Comparison of ENCODE assay signal across 8 mouse cellular contexts in genomic region chr9:62455210-62455969, GRCm38 (mm10).
A peak's percentile ranks its signal among the peaks of the same experiment; 100 is the strongest.
DNase-seq lines count a peak whose midpoint lies in the region; ATAC-seq and TF ChIP-seq lines count a peak whose summit lies in the region.

No protein-coding gene starts in this region.

- TF ChIP-seq POLR2A in lung, adult 2 months (IDR thresholded peaks at IDR 0.05; ENCODE audit: borderline replicate concordance, extremely low read depth, low read depth, low read length), result no peak
- no peak for TF ChIP-seq POLR2A in olfactory bulb, adult 2 months (IDR thresholded peaks at IDR 0.05; ENCODE audit: insufficient read depth, low read depth, low read length)

- no peaks in the 10 kb centered on the region for H3K36me3 ChIP-seq in lung, embryonic 15.5 days
- peaks cover 8% of the 10 kb centered on the region; the same call in 1 of the 2 replicates for H3K36me3 ChIP-seq in forebrain, embryonic 15.5 days
- no peaks in the 10 kb centered on the region for H3K36me3 ChIP-seq in kidney, postnatal 0 days (ENCODE audit: insufficient read depth, low read length)

- peak; percentile 23; the same call in 1 of the 2 replicates for ATAC-seq in lung, embryonic 15.5 days (ENCODE audit: borderline replicate concordance, extremely low read depth, low FRiP score, low TSS enrichment)
- no peak for ATAC-seq in forebrain, embryonic 15.5 days (replicated peaks)
- ATAC-seq in kidney, postnatal 0 days (replicated peaks; ENCODE audit: low FRiP score, low read depth), result no peak
- ATAC-seq in megakaryocyte, adult 5-6 weeks (ENCODE audit: poor library complexity, severe bottlenecking), result no peak
- no peak for ATAC-seq in monocyte, adult 5-6 weeks (replicated peaks; ENCODE audit: insufficient number of reproducible peaks, low FRiP score, low TSS enrichment, poor library complexity, severe bottlenecking)

- no peak overlapping the region for H3K9ac ChIP-seq in lung, embryonic 15.5 days
- no peak overlapping the region; the same call in 1 of the 2 replicates for H3K9ac ChIP-seq in forebrain, embryonic 15.5 days (replicated peaks)
- H3K9ac ChIP-seq in kidney, postnatal 0 days (ENCODE audit: low read depth, low read length), result no peak overlapping the region

- no peaks in the 10 kb centered on the region for H3K9me3 ChIP-seq in lung, embryonic 15.5 days
- no peaks in the 10 kb centered on the region for H3K9me3 ChIP-seq in forebrain, embryonic 15.5 days
- no peaks in the 10 kb centered on the region for H3K9me3 ChIP-seq in kidney, postnatal 0 days (replicated peaks; ENCODE audit: low read length)

- no peaks in the 10 kb centered on the region for H3K27me3 ChIP-seq in lung, embryonic 15.5 days
- no peaks in the 10 kb centered on the region for H3K27me3 ChIP-seq in forebrain, embryonic 15.5 days
- H3K27me3 ChIP-seq in kidney, postnatal 0 days (ENCODE audit: insufficient read depth, low read length), result no peaks in the 10 kb centered on the region

- H3K4me3 ChIP-seq in lung, embryonic 15.5 days, result no peak overlapping the region
- no peak overlapping the region for H3K4me3 ChIP-seq in lung, adult 2 months (replicated peaks; ENCODE audit: extremely low read depth, low read depth, low read length)
- H3K4me3 ChIP-seq in forebrain, embryonic 15.5 days, result no peak overlapping the region
- H3K4me3 ChIP-seq in kidney, postnatal 0 days (replicated peaks; ENCODE audit: low read depth, low read length), result no peak overlapping the region
- H3K4me3 ChIP-seq in olfactory bulb, adult 2 months (ENCODE audit: insufficient read depth, low read depth, low read length), result no peak overlapping the region

- H3K27ac ChIP-seq in lung, embryonic 15.5 days, result peak overlapping the region; percentile 88
- H3K27ac ChIP-seq in forebrain, embryonic 15.5 days (replicated peaks), result peak overlapping the region; percentile 64
- peak overlapping the region; percentile 74 for H3K27ac ChIP-seq in kidney, postnatal 0 days
- 0 out of 2 replicates have a peak overlapping the region, but pooled peaks have one; percentile 5 for H3K27ac ChIP-seq in olfactory bulb, adult 2 months (ENCODE audit: insufficient read depth, low read depth, low read length)

- WGBS in lung, embryonic 15.5 days, result 27% methylated on average over 8 of the region's 8 CpGs
- 36% methylated on average over 8 of the region's 8 CpGs for WGBS in lung, adult 2 months
- WGBS in forebrain, embryonic 15.5 days, result 67% methylated on average over 8 of the region's 8 CpGs
- 57% methylated on average over 8 of the region's 8 CpGs for WGBS in kidney, postnatal 0 days
- 58% methylated on average over 8 of the region's 8 CpGs for WGBS in olfactory bulb, adult 2 months

- no peak for DNase-seq in lung, adult 2 months
- peak; percentile 61 for DNase-seq in kidney, postnatal 0 days (ENCODE audit: low spot score)
- DNase-seq in spleen, adult 18-20 months, result no peak

- peak overlapping the region; percentile 18 for H3K4me2 ChIP-seq in lung, embryonic 15.5 days
- H3K4me2 ChIP-seq in forebrain, embryonic 15.5 days (replicated peaks), result no peak overlapping the region
- no peak overlapping the region for H3K4me2 ChIP-seq in kidney, postnatal 0 days (ENCODE audit: low read length)

- TF ChIP-seq CTCF in lung, adult 2 months (IDR thresholded peaks at IDR 0.05; ENCODE audit: insufficient read depth, low read length), result no peak
- no peak for TF ChIP-seq CTCF in kidney, postnatal 0 days (IDR thresholded peaks at IDR 0.05; ENCODE audit: low read depth)
- TF ChIP-seq CTCF in olfactory bulb, adult 2 months (IDR thresholded peaks at IDR 0.05; ENCODE audit: insufficient read depth, low read depth, low read length), result no peak

- H3K4me1 ChIP-seq in lung, embryonic 15.5 days, result peaks cover 44% of the 10 kb centered on the region
- H3K4me1 ChIP-seq in lung, adult 2 months (ENCODE audit: control insufficient read depth, insufficient read depth, low read length), result peaks cover 12% of the 10 kb centered on the region
- peaks cover 19% of the 10 kb centered on the region for H3K4me1 ChIP-seq in forebrain, embryonic 15.5 days
- peaks cover 15% of the 10 kb centered on the region; the same call in 1 of the 2 replicates for H3K4me1 ChIP-seq in kidney, postnatal 0 days (replicated peaks; ENCODE audit: insufficient read depth, low read length)
- peaks cover 40% of the 10 kb centered on the region for H3K4me1 ChIP-seq in olfactory bulb, adult 2 months (ENCODE audit: control insufficient read depth, insufficient read depth, low read length)

Comparison
In these comparisons a context has a peak if more than half of its experiments do, and no peak if none do; other contexts are left out.
1. H3K27ac ChIP-seq: peak in every context shown above with its lines; median percentile 88 in lung, embryonic 15.5 days; 74 in kidney, postnatal 0 days; 64 in forebrain, embryonic 15.5 days; 5 in olfactory bulb, adult 2 months.